Mouse (Mus musculus): ENCODE data around the gene Palm.

Palm gene

DNA sequence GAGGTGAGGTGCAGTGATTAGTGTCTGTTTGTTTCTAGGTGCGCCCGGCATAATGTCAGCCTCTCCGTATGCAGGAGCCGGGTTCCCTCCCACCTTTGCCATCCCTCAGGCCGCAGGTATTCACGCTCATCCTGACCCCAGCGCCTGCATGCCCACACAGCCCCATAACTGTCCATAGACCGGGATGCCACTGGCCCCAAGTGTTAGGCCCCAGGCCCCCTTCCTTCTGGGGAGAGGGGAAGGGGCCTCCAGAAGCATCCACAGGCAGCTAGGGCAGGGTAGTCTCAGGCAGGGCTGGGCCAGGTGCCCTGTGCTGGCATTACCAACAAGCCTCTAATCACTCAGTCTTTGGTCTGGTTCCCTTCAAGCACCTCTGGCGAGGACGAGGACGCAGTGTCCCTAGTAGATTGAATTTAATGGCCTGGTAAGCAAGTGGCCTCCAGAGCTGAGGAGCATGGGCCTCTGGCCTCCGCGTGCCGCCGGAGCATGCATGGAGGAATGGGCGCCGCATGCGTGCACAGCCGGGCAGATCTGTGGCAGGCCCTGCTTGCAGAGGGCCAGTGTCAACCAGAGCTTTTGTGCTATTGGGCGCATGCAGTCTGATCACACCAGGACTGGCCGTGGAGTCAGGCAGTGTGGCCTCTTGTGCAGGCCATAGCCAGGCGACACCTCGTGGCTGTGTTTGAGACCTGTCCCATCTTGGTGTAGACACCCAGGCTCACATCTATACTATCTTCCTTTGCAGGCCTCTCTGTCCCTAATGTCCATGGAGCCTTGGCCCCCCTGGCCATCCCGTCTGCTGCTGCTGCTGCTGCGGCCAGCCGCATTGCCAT is 66.9 kb downstream of the Palm start:
- in situ Hi-C loops (cut with MboI; ENCODE audit: low pct_unique_long_range_greater_than_20kb in 1 of 2, low sequenced_read_pairs in 2 of 2, unreplicated experiment in 1 of 2): no loop called here

DNA sequence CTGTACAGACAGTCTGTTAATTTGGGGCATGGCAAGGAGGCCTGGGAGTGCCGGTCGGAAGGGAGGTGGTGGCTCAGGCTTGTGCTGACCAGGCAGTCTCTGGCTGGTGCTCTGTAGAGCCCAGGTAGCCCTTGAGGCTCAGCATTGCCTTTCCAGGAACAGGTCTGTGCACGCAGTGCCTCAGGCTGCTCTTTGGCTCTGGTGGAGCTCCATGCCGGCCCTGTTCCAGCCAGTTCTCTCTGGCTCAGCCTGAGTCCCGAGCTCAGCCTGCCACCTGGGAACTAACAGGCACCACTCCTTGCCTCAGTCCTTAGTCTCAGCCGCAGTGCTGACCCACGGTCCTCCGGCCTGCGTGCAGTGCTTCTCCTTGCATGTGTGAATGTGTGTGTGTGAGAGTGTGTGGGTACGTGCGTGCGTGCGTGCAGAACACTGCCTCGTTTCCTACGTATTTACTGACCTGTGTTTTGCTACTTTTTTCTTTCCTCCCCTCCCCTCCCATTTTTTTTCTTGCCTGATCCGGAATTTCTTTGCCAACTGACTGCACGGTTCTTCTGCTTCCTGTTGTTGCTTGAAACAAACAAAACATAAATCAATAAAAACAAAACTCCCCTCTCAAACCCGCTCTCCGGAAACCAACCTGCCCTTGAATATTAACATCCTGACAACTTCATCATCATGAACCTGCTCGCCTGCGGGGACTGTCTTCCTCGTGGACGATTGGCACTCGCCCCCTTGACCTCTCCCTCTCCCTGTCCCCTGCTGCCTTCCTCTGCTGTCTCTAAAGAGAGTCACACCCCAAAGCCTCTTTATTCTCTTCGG is 68.1 kb downstream of the Palm start:
- in situ Hi-C loops (cut with MboI; ENCODE audit: low pct_unique_long_range_greater_than_20kb in 1 of 2, low sequenced_read_pairs in 2 of 2, unreplicated experiment in 1 of 2): no loop called here

DNA sequence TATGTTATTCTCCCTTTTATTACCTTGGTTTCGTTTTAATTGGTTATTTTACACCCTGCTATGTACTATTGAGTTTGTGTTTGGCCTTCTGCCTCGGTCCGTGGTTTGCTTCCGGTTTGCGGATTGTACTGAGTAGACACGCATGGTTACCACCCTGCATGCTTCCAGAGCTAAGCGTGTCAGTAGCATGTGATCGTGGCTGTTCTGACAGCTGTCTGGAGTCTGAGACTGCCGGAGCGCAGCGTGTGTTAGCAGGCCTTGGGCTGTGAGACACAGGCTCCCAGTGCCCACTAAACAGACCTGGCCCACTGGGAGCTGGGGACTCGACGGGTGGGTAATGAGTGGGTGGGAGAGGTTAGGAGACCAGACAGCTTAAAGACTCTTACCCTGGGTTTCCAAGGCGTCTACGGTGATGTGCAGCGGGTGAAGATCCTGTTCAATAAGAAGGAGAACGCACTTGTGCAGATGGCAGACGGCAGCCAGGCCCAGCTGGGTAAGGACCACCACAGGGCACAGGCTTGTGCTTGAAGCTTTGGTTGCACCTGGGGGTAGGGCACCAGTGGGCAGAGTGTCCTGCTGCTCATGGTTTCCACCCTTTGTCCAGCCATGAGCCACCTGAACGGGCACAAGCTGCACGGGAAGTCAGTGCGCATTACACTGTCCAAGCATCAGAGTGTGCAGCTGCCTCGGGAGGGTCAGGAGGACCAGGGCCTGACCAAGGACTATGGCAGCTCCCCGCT is 68.8 kb downstream of the Palm start:
- in situ Hi-C loops (cut with MboI; ENCODE audit: low pct_unique_long_range_greater_than_20kb in 1 of 2, low sequenced_read_pairs in 2 of 2, unreplicated experiment in 1 of 2): no loop called here

DNA sequence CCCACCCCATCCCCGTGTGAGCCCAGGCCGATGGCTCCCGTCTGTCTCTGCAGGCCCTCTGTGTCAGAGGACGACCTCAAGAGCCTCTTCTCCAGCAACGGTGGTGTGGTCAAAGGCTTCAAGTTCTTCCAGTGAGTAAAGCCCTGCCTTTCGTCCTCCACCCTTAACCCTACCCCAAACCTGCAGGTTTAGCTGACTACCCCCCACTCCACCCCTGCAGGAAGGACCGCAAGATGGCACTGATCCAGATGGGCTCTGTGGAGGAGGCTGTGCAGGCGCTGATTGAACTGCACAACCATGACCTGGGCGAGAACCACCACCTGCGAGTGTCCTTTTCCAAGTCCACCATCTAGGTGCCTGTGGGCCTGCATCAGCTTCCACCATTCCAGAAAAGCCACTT is 69.6 kb downstream of the Palm start:
- in situ Hi-C loops (cut with MboI; ENCODE audit: low pct_unique_long_range_greater_than_20kb in 1 of 2, low sequenced_read_pairs in 2 of 2, unreplicated experiment in 1 of 2): no loop called here

DNA sequence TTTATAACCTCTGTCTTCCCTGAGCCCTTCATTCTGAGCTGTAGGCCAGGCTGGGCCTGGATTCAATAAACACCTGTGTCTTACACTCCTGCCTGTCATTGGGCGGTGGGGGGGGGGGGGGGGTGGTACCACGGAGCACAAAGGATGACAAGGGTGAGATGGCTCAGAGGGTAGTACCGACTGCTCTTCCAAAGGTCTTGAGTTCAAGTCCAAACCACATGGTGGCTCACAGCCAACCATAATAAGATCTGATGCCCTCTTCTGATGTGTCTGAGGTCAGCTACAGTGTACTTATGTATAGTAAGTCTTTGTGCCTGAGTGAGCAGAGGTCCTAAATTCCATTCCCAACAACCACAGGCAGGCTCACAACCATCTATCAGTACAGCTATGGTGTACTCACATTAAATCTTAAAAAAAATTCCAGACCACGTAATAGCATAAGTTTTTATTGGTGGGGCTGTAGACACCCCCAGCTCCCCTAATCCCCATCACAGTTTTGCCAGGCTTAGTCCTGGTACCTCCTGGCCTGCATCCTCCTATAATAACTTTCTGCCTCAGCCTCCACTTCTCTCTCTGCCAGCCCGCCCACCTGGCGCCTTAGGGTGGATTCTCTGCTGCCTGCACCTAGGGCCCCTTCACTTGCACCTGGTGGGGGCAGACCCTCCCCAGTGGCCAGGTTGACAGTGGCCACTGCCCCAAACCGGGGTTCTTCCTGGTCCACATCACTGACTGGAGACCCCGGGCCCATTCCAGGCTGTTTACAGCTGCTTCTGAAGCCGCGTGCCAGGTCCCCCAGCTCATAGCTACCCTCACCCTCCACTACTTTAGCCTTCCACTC is 71.2 kb downstream of the Palm start:
- in situ Hi-C loops (cut with MboI; ENCODE audit: low pct_unique_long_range_greater_than_20kb in 1 of 2, low sequenced_read_pairs in 2 of 2, unreplicated experiment in 1 of 2): no loop called here

DNA sequence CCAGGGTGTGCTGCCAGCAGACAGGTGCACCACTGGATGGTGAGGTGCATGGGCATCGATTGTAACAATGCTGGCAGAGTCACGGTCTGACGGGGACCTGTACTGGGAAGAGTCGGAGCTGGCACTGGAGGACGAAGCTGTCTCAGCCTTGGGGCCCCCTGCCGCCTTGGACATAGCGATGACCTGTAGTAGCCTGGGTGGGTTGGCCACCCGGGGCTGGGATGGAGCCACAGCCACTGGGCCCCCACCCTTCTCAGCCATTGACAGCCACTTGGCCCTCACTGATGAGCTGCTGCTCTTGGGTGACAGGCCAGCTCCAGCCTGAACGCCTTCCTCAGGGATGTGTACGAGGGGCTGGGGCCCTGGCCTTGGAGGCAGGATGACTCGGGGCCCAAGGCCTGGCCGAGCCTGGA is 71.8 kb downstream of the Palm start:
- in situ Hi-C loops (cut with MboI; ENCODE audit: low pct_unique_long_range_greater_than_20kb in 1 of 2, low sequenced_read_pairs in 2 of 2, unreplicated experiment in 1 of 2): no loop called here

DNA sequence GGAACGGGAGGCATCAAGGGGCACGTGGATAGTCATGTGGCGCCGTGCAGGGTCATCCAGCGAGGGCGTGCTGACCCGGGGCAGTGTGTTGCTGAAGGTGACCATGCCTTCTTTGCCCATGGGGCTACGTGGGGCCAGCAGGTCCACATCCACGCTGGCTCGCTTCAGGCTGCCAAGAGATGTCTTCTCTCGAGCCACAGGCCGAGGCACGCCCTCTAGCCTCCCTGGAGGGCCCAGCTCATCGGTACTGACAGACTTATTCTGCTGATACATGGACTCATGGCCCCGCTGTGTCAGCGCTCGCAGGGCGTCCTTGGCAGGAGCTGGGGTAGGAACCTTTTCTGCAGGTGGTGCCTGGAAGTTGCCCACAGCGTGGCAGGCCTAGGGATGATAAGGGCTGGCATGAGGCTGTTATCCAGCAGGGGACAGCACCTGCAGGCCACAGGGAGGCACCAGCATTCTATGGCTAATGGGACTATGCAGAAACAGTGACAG is 72.5 kb downstream of the Palm start:
- in situ Hi-C loops (cut with MboI; ENCODE audit: low pct_unique_long_range_greater_than_20kb in 1 of 2, low sequenced_read_pairs in 2 of 2, unreplicated experiment in 1 of 2): no loop called here

DNA sequence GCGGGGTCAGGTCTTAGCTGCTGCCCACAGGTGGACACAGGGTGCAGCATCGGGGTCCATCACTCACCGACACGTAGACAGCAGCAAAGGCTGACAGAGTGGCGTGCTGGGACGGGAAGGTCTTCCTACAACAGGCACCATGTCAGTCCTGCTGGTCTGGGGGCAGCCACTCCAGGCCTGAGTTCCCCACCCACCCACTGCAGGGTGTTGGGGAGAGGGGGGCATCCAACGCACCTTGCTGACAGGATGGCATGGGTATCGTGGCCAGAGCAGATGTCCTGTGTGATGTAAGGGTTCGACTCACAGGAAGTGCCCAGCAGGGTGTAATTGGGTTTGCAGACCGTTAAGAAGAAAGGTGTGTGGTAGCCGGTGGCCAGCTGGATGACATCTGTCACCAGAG is 73.2 kb downstream of the Palm start:
- in situ Hi-C loops (cut with MboI; ENCODE audit: low pct_unique_long_range_greater_than_20kb in 1 of 2, low sequenced_read_pairs in 2 of 2, unreplicated experiment in 1 of 2): no loop called here

Measured in mouse embryonic stem cell (cell line).